Mouse (Mus musculus) spleen, adult 2 months (tissue): ENCODE data around the gene Cacnb3. TPM values are rescaled to one million over a fixed set of nuclear protein-coding genes. Genes with fewer than 3 reads are reported as not detected.

Source experiments
- DNase-seq, 2 experiments: peaks; one replicate each; pipeline versions ENCODE4 v3.0.0 to v3.0.0-alpha.2; 2012 to 2021; ENCODE audit warnings: low spot score in 2 of 2, low read depth in 1 of 2
- H3K27ac ChIP-seq: fragments of 200-500 bp; 2 replicates; pipeline ENCODE4 v1.5.1; 2012; ENCODE audit warnings: low read length, inconsistent platforms; ENCODE audit not compliant: insufficient read depth
- H3K27me3 ChIP-seq: fragments of 200-500 bp; 2 replicates; pipeline ENCODE4 v1.6.1; 2012; ENCODE audit warnings: mild to moderate bottlenecking, moderate library complexity, low read length, inconsistent platforms; ENCODE audit not compliant: control insufficient read depth, insufficient read depth
- H3K36me3 ChIP-seq: fragments of 200-500 bp; 2 replicates; pipeline ENCODE4 v1.6.1; 2012; ENCODE audit warnings: mild to moderate bottlenecking, low read length, inconsistent platforms; ENCODE audit not compliant: control insufficient read depth, insufficient read depth
- H3K4me1 ChIP-seq: fragments of 200-500 bp; 2 replicates; pipeline ENCODE4 v1.6.1; 2011; ENCODE audit warnings: inconsistent platforms; ENCODE audit not compliant: control insufficient read depth, insufficient read depth, insufficient read length
- H3K4me3 ChIP-seq: fragments of 200-500 bp; 2 replicates; pipeline ENCODE4 v1.5.1; 2011; ENCODE audit warnings: mild to moderate bottlenecking, inconsistent platforms; ENCODE audit not compliant: insufficient read depth, insufficient read length; ENCODE audit errors: extremely low read depth
- CTCF ChIP-seq: fragments of 200-500 bp; IDR thresholded peaks from 2 replicates; pipeline ENCODE4 v1.5.1; 2011; ENCODE audit warnings: mild to moderate bottlenecking, inconsistent platforms; ENCODE audit not compliant: insufficient read depth, insufficient read length, insufficient replicate concordance; ENCODE audit errors: extremely low read depth
- POLR2A ChIP-seq: fragments of 200-500 bp; IDR thresholded peaks from 2 replicates; pipeline ENCODE4 v1.6.1; 2011; ENCODE audit warnings: low read depth, low read length, inconsistent platforms
- WGBS: fragments of 180-500 bp; shearing (Covaris S2); methylation state at CpG from one replicate; pipeline ENCODE4 v1.1.7; 2018; 5-methylcytosine and 5-hydroxymethylcytosine counted together
- polyA plus RNA-seq: library from polyadenylated mRNA; depleted of rRNA; stranded (reverse); fragments of >200 nt; gene quantifications from 2 replicates; pipeline ENCODE4 v1.2.3, GENCODE M21; 2012

Cacnb3 gene
- polyA plus RNA-seq, 1 experiment = 22.4 TPM

- Histone ChIP-seq H3K4me3 (no peak overlapping the region; the same call in 1 of the 2 replicates), H3K27me3 (no peaks in the 10 kb centered on the region), H3K4me1 (no peaks in the 10 kb centered on the region; the same call in 1 of the 2 replicates), H3K27ac (peak overlapping the region; percentile 31; the same call in 1 of the 2 replicates), H3K36me3 (no peaks in the 10 kb centered on the region)
- no peak for DNase-seq
- 77% methylated on average over 4 of the region's 4 CpGs for WGBS
- TF ChIP-seq CTCF = no peak
- no peak for TF ChIP-seq POLR2A
Measured at GRCm38 (mm10) chr15:98602921-98603458, 27.6 kb upstream of the Cacnb3 start.

- TF ChIP-seq CTCF (no peak), POLR2A (no peak)
- no peak for DNase-seq
- Histone ChIP-seq H3K4me3 (no peak overlapping the region), H3K4me1 (no peaks in the 10 kb centered on the region; the same call in 1 of the 2 replicates), H3K27me3 (peaks cover 5% of the 10 kb centered on the region), H3K27ac (no peak overlapping the region), H3K36me3 (no peaks in the 10 kb centered on the region)
- WGBS = 96% methylated on average over 24 of the region's 24 CpGs
Measured at GRCm38 (mm10) chr15:98604041-98604575, 26.5 kb upstream of the Cacnb3 start.

- no peak for DNase-seq
- no peak overlapping the region for H3K4me3 ChIP-seq
Measured at GRCm38 (mm10) chr15:98606051-98606536, 24.5 kb upstream of the Cacnb3 start.

GRCm38 (mm10) chr15:98606739-98607138 is 23.9 kb upstream of the Cacnb3 start:
- Histone ChIP-seq H3K4me1 (no peaks in the 10 kb centered on the region; the same call in 1 of the 2 replicates), H3K36me3 (no peaks in the 10 kb centered on the region), H3K4me3 (no peak overlapping the region), H3K27me3 (peaks cover 10% of the 10 kb centered on the region), H3K27ac (no peak overlapping the region; the same call in 1 of the 2 replicates)
- 87% methylated on average over 9 of the region's 9 CpGs for WGBS
- DNase-seq = no peak
- no peak for TF ChIP-seq POLR2A
- TF ChIP-seq CTCF = no peak

More at GRCm38 (mm10) chr15:98606051-98606536, 24.5 kb upstream of the Cacnb3 start:
- 78% methylated on average over 12 of the region's 12 CpGs for WGBS
- no peak for TF ChIP-seq POLR2A
- no peak for TF ChIP-seq CTCF
- Histone ChIP-seq H3K4me1 (no peaks in the 10 kb centered on the region; the same call in 1 of the 2 replicates), H3K36me3 (no peaks in the 10 kb centered on the region), H3K27ac (peak overlapping the region; percentile 17; the same call in 1 of the 2 replicates), H3K27me3 (peaks cover 10% of the 10 kb centered on the region)

- 53% methylated on average over 4 of the region's 4 CpGs for whole genome bisulfite sequencing
- no peaks in the 10 kb centered on the region; the same call in 1 of the 2 replicates for H3K4me1 ChIP-seq
- H3K4me3 ChIP-seq = no peak overlapping the region
- peaks cover 10% of the 10 kb centered on the region for H3K27me3 ChIP-seq
- no peak for DNase-seq
- no peak overlapping the region for H3K27ac ChIP-seq
- H3K36me3 ChIP-seq = no peaks in the 10 kb centered on the region
- no peak for TF ChIP-seq CTCF
Measured at GRCm38 (mm10) chr15:98607557-98607956, 23.1 kb upstream of the Cacnb3 start.

GRCm38 (mm10) chr15:98608058-98608783 is 22.4 kb upstream of the Cacnb3 start:
- Histone ChIP-seq H3K4me3 (peak overlapping the region; percentile 61; the same call in 1 of the 2 replicates), H3K36me3 (no peaks in the 10 kb centered on the region), H3K4me1 (no peaks in the 10 kb centered on the region; the same call in 1 of the 2 replicates), H3K27ac (0 out of 2 replicates have a peak overlapping the region, but pooled peaks have one; percentile 8), H3K27me3 (peaks cover 10% of the 10 kb centered on the region)
- 33% methylated on average over 10 of the region's 10 CpGs for WGBS
- DNase-seq = no peak
- TF ChIP-seq CTCF = no peak
- no peak for TF ChIP-seq POLR2A

GRCm38 (mm10) chr15:98608784-98609250 is 21.8 kb upstream of the Cacnb3 start:
- H3K36me3 ChIP-seq = no peaks in the 10 kb centered on the region
- H3K4me1 ChIP-seq = no peaks in the 10 kb centered on the region; the same call in 1 of the 2 replicates
- no peak for DNase-seq
- peaks cover 10% of the 10 kb centered on the region for H3K27me3 ChIP-seq
- WGBS = under 1% methylated on average over 14 of the region's 26 CpGs
- H3K27ac ChIP-seq = no peak overlapping the region
- H3K4me3 ChIP-seq = peak overlapping the region; percentile 61; the same call in 1 of the 2 replicates
- TF ChIP-seq CTCF = no peak
- TF ChIP-seq POLR2A = no peak
